Comparison of ENCODE assay signal across 7 mouse cellular contexts in genomic region chr14:120831847-120832613, GRCm38 (mm10).
DNase-seq lines count a peak whose midpoint lies in the region; ATAC-seq lines count a peak whose summit lies in the region.

No protein-coding gene starts in this region.

- H3K27ac ChIP-seq in limb, embryonic 10.5 days, result peak overlapping the region; percentile 76
- H3K27ac ChIP-seq in midbrain, embryonic 13.5 days, result no peak overlapping the region

- peak overlapping the region; percentile 39 for H3K9ac ChIP-seq in midbrain, embryonic 13.5 days (replicated peaks)

- H3K4me2 ChIP-seq in midbrain, embryonic 13.5 days (replicated peaks), result peak overlapping the region; percentile 49

- H3K4me3 ChIP-seq in limb, embryonic 10.5 days, result peak overlapping the region; percentile 39
- H3K4me3 ChIP-seq in midbrain, embryonic 13.5 days (replicated peaks), result peak overlapping the region; percentile 25

- peaks cover 21% of the 10 kb centered on the region for H3K4me1 ChIP-seq in limb, embryonic 10.5 days
- H3K4me1 ChIP-seq in midbrain, embryonic 13.5 days (replicated peaks), result peaks cover 11% of the 10 kb centered on the region

- no peaks in the 10 kb centered on the region for H3K27me3 ChIP-seq in limb, embryonic 10.5 days (ENCODE audit: low read depth, poor library complexity, severe bottlenecking)
- H3K27me3 ChIP-seq in midbrain, embryonic 13.5 days, result 0 out of 2 replicates have a peak, but pooled peaks cover 3% of the 10 kb centered on the region

- no peaks in the 10 kb centered on the region for H3K36me3 ChIP-seq in limb, embryonic 10.5 days
- H3K36me3 ChIP-seq in midbrain, embryonic 13.5 days, result no peaks in the 10 kb centered on the region

- WGBS in limb, embryonic 10.5 days, result 10% methylated on average over 23 of the region's 23 CpGs
- 11% methylated on average over 23 of the region's 23 CpGs for WGBS in midbrain, embryonic 13.5 days

- peak; percentile 74 for ATAC-seq in granulocyte monocyte progenitor cell, adult 5-6 weeks (replicated peaks; ENCODE audit: poor library complexity, severe bottlenecking)
- ATAC-seq in midbrain, embryonic 13.5 days, result peak; percentile 76

- DNase-seq in adrenal gland, adult 8-10 months, result peak; percentile 88
- DNase-seq in embryo, embryonic 9.5 days (ENCODE audit: extremely low spot score), result peak; percentile 87
- peak; percentile 96 for DNase-seq in kidney, adult 11 months
- peak; percentile 91 for DNase-seq in limb, embryonic 10.5 days (ENCODE audit: low spot score)
- peak; percentile 60 for DNase-seq in spleen, adult 12 weeks (ENCODE audit: low spot score)

- H3K9me3 ChIP-seq in limb, embryonic 10.5 days (replicated peaks), result no peaks in the 10 kb centered on the region
- H3K9me3 ChIP-seq in midbrain, embryonic 13.5 days, result no peaks in the 10 kb centered on the region
